Mouse (Mus musculus) liver, adult 2 months (tissue): Measurements from ENCODE around the gene Camkk1.

Experiments
- CTCF ChIP-seq: fragments of 200-500 bp; IDR thresholded peaks from 2 replicates; pipeline ENCODE4 v1.5.1; 2011; ENCODE audit warnings: low read depth, low read length, control low read depth
- POLR2A ChIP-seq: fragments of 200-500 bp; IDR thresholded peaks from 2 replicates; pipeline ENCODE4 v1.6.1; 2011; ENCODE audit warnings: low read length, control low read depth; ENCODE audit not compliant: insufficient read depth; ENCODE audit errors: extremely low read depth

- TF ChIP-seq CTCF: no peak
- TF ChIP-seq POLR2A: no peak
Measured at GRCm38 (mm10) chr11:73014831-73015344, 3.9 kb upstream of the Camkk1 start.
